Comparison of ENCODE assay signal across 9 mouse cellular contexts in the genomic region with DNA sequence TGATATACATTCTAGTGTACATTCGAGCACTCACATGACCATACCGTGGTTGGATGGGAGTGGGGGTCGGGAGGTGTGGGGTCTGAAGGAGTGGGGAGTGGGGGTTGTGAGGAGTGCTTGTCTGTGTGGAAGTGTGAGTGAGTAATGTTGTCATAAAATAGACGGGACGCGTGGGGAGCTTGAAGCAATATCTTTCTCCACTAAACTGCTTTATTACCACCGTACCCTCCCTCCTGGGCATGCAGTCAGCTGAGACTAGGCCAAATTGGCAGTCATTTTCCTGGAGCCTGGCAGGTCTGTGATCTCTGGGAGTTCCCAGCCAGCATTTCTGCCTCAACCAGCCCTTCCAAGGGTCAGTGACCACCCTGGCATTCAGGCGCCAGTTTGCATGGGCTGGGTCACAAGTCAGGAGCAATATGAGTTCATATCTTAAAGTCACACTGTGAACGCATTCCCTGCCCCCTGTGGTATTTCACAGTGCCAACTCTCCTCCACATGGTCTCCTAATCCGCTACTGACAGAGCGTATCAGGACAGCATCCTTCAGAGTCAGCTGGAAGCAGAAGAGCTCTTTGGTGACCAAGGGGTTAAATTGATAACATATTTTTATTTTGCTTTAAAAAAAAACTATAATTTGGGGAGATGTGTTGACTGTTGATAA.
A peak's percentile ranks its signal among the peaks of the same experiment; 100 is the strongest.
DNase-seq lines count a peak whose midpoint lies in the region; ATAC-seq and TF ChIP-seq lines count a peak whose summit lies in the region.
"Had no signal": no experiment of that assay in that cellular context is flagged by ENCODE, and none has a peak within 500 bp of the region (broad histone marks: within the 10 kb centered on the region; RNA-seq: fewer than 3 reads in every experiment).

No protein-coding gene starts in this region.

- H3K36me3 ChIP-seq in heart, embryonic 11.5 days (ENCODE audit: control insufficient read depth, insufficient read depth, low read length) = no peaks in the 10 kb centered on the region
- no peaks in the 10 kb centered on the region for H3K36me3 ChIP-seq in heart, embryonic 10.5 days
- no peaks in the 10 kb centered on the region for H3K36me3 ChIP-seq in kidney, embryonic 14.5 days (ENCODE audit: control insufficient read depth, insufficient read depth, low read length)
- H3K36me3 ChIP-seq: embryonic facial prominence, embryonic 12.5 days; lung, embryonic 15.5 days had no signal

- H3K4me3 ChIP-seq in heart, embryonic 11.5 days (ENCODE audit: low read depth, low read length) = no peak overlapping the region
- no peak overlapping the region for H3K4me3 ChIP-seq in heart, embryonic 10.5 days
- H3K4me3 ChIP-seq in kidney, embryonic 14.5 days (ENCODE audit: low read length) = no peak overlapping the region
- no peak overlapping the region for H3K4me3 ChIP-seq in left cerebral cortex, adult 2 months
- H3K4me3 ChIP-seq: embryonic facial prominence, embryonic 12.5 days; lung, embryonic 15.5 days had no signal

- no peak for DNase-seq in heart, embryonic 10.5 days (ENCODE audit: low spot score)
- DNase-seq in right cerebral cortex, postnatal 10 days (ENCODE audit: low spot score in 2 of 2) = peak; percentile 35 to 46
- DNase-seq in right cerebral cortex, adult 18-20 months = no peak
- DNase-seq in spleen, postnatal 36 days (ENCODE audit: low spot score in 2 of 2) = no peak
- DNase-seq in left cerebral cortex, adult 2 months (ENCODE audit: extremely low spot score in 1 of 2, low spot score in 2 of 2) = no peak

- no peak overlapping the region for H3K27ac ChIP-seq in heart, embryonic 11.5 days (ENCODE audit: low read depth, low read length)
- no peak overlapping the region for H3K27ac ChIP-seq in heart, embryonic 10.5 days
- no peak overlapping the region for H3K27ac ChIP-seq in kidney, embryonic 14.5 days (ENCODE audit: low read depth, low read length)
- no peak overlapping the region for H3K27ac ChIP-seq in left cerebral cortex, adult 2 months
- H3K27ac ChIP-seq: embryonic facial prominence, embryonic 12.5 days; lung, embryonic 15.5 days had no signal

- no peaks in the 10 kb centered on the region for H3K9me3 ChIP-seq in heart, embryonic 11.5 days (replicated peaks; ENCODE audit: control insufficient read depth, low read length)
- no peaks in the 10 kb centered on the region for H3K9me3 ChIP-seq in heart, embryonic 10.5 days
- H3K9me3 ChIP-seq in kidney, embryonic 14.5 days (ENCODE audit: control insufficient read depth, low read length) = no peaks in the 10 kb centered on the region
- H3K9me3 ChIP-seq: embryonic facial prominence, embryonic 12.5 days; lung, embryonic 15.5 days had no signal

- WGBS in heart, embryonic 11.5 days (ENCODE audit: insufficient replicate concordance) = 69% methylated on average over 11 of the region's 11 CpGs
- 78% methylated on average over 11 of the region's 11 CpGs for WGBS in heart, embryonic 10.5 days
- WGBS in kidney, embryonic 14.5 days = 34% methylated on average over 11 of the region's 11 CpGs

- peaks cover 4% of the 10 kb centered on the region; the same call in 1 of the 2 replicates for H3K4me1 ChIP-seq in heart, embryonic 11.5 days (ENCODE audit: control insufficient read depth, insufficient read depth, low read length)
- H3K4me1 ChIP-seq in heart, embryonic 10.5 days = peaks cover 9% of the 10 kb centered on the region
- 0 out of 2 replicates have a peak, but pooled peaks cover 5% of the 10 kb centered on the region for H3K4me1 ChIP-seq in kidney, embryonic 14.5 days (ENCODE audit: control insufficient read depth, insufficient read depth, low read length)

- no peak overlapping the region for H3K9ac ChIP-seq in heart, embryonic 11.5 days (ENCODE audit: low read depth, low read length)
- H3K9ac ChIP-seq in kidney, embryonic 14.5 days (ENCODE audit: low read depth, low read length) = no peak overlapping the region
- H3K9ac ChIP-seq: embryonic facial prominence, embryonic 12.5 days; lung, embryonic 15.5 days had no signal

- intact Hi-C loops in left cerebral cortex, adult 2 months (cut with DNase I) = no loop called here

- H3K4me2 ChIP-seq in heart, embryonic 11.5 days = no peak overlapping the region
- no peak overlapping the region for H3K4me2 ChIP-seq in kidney, embryonic 14.5 days (replicated peaks; ENCODE audit: low read depth, low read length)
- H3K4me2 ChIP-seq: embryonic facial prominence, embryonic 12.5 days; lung, embryonic 15.5 days had no signal

- no peak for TF ChIP-seq CTCF in left cerebral cortex, adult 2 months (IDR thresholded peaks at IDR 0.05)

- ATAC-seq in heart, embryonic 11.5 days (replicated peaks; ENCODE audit: insufficient number of reproducible peaks, low FRiP score, low TSS enrichment) = 0 out of 2 replicates have a peak, but pooled peaks have one; percentile 10
- ATAC-seq in kidney, embryonic 14.5 days (ENCODE audit: low FRiP score, low TSS enrichment) = peak; percentile 84

- no peaks in the 10 kb centered on the region for H3K27me3 ChIP-seq in heart, embryonic 11.5 days (ENCODE audit: control insufficient read depth, insufficient read depth, low read length)
- no peaks in the 10 kb centered on the region for H3K27me3 ChIP-seq in heart, embryonic 10.5 days (ENCODE audit: insufficient read depth, poor library complexity, severe bottlenecking)
- H3K27me3 ChIP-seq in kidney, embryonic 14.5 days (ENCODE audit: control insufficient read depth, insufficient read depth, low read length) = no peaks in the 10 kb centered on the region
- H3K27me3 ChIP-seq: lung, embryonic 15.5 days had no signal

Comparison
In these comparisons a context has a peak if more than half of its experiments do, and no peak if none do; other contexts are left out.
1. DNase-seq: peak in right cerebral cortex, postnatal 10 days (2 of 2); none in heart, embryonic 10.5 days (single experiment), right cerebral cortex, adult 18-20 months (single experiment), spleen, postnatal 36 days (0 of 2) and left cerebral cortex, adult 2 months (0 of 2).